In genomic region chr2:141587290-141587689, GRCm38 (mm10) we compare ENCODE assay signal across 13 mouse cellular contexts.
A peak's percentile ranks its signal among the peaks of the same experiment; 100 is the strongest.
DNase-seq lines count a peak whose midpoint lies in the region; ATAC-seq and TF ChIP-seq lines count a peak whose summit lies in the region.
"Had no signal": no experiment of that assay in that cellular context is flagged by ENCODE, and none has a peak within 500 bp of the region (broad histone marks: within the 10 kb centered on the region; RNA-seq: fewer than 3 reads in every experiment).

No protein-coding gene starts in this region.

- peak overlapping the region; percentile 83 for H3K27ac ChIP-seq in heart, embryonic 12.5 days (ENCODE audit: poor library complexity, severe bottlenecking)
- no peak overlapping the region for H3K27ac ChIP-seq in liver, embryonic 16.5 days (ENCODE audit: low read length)
- H3K27ac ChIP-seq in intestine, postnatal 0 days (ENCODE audit: low read depth, low read length) = no peak overlapping the region
- H3K27ac ChIP-seq in forebrain, postnatal 0 days (ENCODE audit: low read depth, low read length) = no peak overlapping the region
- H3K27ac ChIP-seq: embryonic facial prominence, embryonic 12.5 days; gastrocnemius, adult 2 months had no signal

- TF ChIP-seq CTCF in Patski (IDR thresholded peaks at IDR 0.05) = no peak
- TF ChIP-seq CTCF in intestine, postnatal 0 days (IDR thresholded peaks at IDR 0.05; ENCODE audit: low read depth) = no peak
- no peak for TF ChIP-seq CTCF in forebrain, postnatal 0 days (IDR thresholded peaks at IDR 0.05; ENCODE audit: low read depth)

- DNase-seq in layer of hippocampus, adult 8-10 months (ENCODE audit: low spot score in 2 of 2) = peak; percentile 3 to 23
- no peak for DNase-seq in layer of hippocampus, adult 9-10 months (ENCODE audit: low spot score)
- DNase-seq in Patski (ENCODE audit: low read depth, low spot score) = peak; percentile 57
- no peak for DNase-seq in forebrain, postnatal 0 days
- DNase-seq in embryo, embryonic 9.5 days (ENCODE audit: extremely low spot score) = no peak
- DNase-seq: cerebellum, adult 11 months; gastrocnemius, adult 2 months; lung, postnatal 10 days; thymus, postnatal 25 days had no signal

- no peaks in the 10 kb centered on the region for H3K27me3 ChIP-seq in Patski
- no peaks in the 10 kb centered on the region for H3K27me3 ChIP-seq in heart, embryonic 12.5 days (replicated peaks)
- no peaks in the 10 kb centered on the region for H3K27me3 ChIP-seq in liver, embryonic 16.5 days (ENCODE audit: control insufficient read depth, insufficient read depth, low read depth, low read length)
- no peaks in the 10 kb centered on the region for H3K27me3 ChIP-seq in intestine, postnatal 0 days (replicated peaks; ENCODE audit: control insufficient read depth, insufficient read depth, low read length)
- no peaks in the 10 kb centered on the region for H3K27me3 ChIP-seq in forebrain, postnatal 0 days (ENCODE audit: insufficient read depth, low read length)
- H3K27me3 ChIP-seq: embryonic facial prominence, embryonic 12.5 days had no signal

- peak; percentile 100 for ATAC-seq in Patski
- ATAC-seq in heart, embryonic 12.5 days (ENCODE audit: insufficient number of reproducible peaks, low FRiP score) = peak; percentile 91
- ATAC-seq in liver, embryonic 16.5 days (ENCODE audit: low read depth) = 0 out of 2 replicates have a peak, but pooled peaks have one; percentile 24
- ATAC-seq in intestine, postnatal 0 days = no peak
- no peak for ATAC-seq in forebrain, postnatal 0 days

- no peak overlapping the region for H3K9ac ChIP-seq in heart, embryonic 12.5 days
- H3K9ac ChIP-seq in liver, embryonic 16.5 days (ENCODE audit: low read depth, low read length) = no peak overlapping the region
- no peak overlapping the region for H3K9ac ChIP-seq in intestine, postnatal 0 days (ENCODE audit: low read depth, low read length)
- no peak overlapping the region for H3K9ac ChIP-seq in forebrain, postnatal 0 days
- H3K9ac ChIP-seq: embryonic facial prominence, embryonic 12.5 days had no signal

- no peaks in the 10 kb centered on the region for H3K36me3 ChIP-seq in heart, embryonic 12.5 days
- no peaks in the 10 kb centered on the region for H3K36me3 ChIP-seq in liver, embryonic 16.5 days (ENCODE audit: control insufficient read depth, insufficient read depth)
- no peaks in the 10 kb centered on the region for H3K36me3 ChIP-seq in intestine, postnatal 0 days (ENCODE audit: control insufficient read depth, insufficient read depth)
- no peaks in the 10 kb centered on the region for H3K36me3 ChIP-seq in forebrain, postnatal 0 days (ENCODE audit: insufficient read depth)
- H3K36me3 ChIP-seq: embryonic facial prominence, embryonic 12.5 days had no signal

- peak overlapping the region; percentile 28; the same call in 1 of the 2 replicates for H3K4me2 ChIP-seq in heart, embryonic 12.5 days
- H3K4me2 ChIP-seq in liver, embryonic 16.5 days (ENCODE audit: low read depth, low read length) = no peak overlapping the region
- H3K4me2 ChIP-seq in intestine, postnatal 0 days (replicated peaks; ENCODE audit: low read depth) = no peak overlapping the region
- H3K4me2 ChIP-seq in forebrain, postnatal 0 days (ENCODE audit: low read depth) = no peak overlapping the region
- H3K4me2 ChIP-seq: embryonic facial prominence, embryonic 12.5 days had no signal

- H3K9me3 ChIP-seq in heart, embryonic 12.5 days (replicated peaks) = no peaks in the 10 kb centered on the region
- no peaks in the 10 kb centered on the region for H3K9me3 ChIP-seq in liver, embryonic 16.5 days (replicated peaks; ENCODE audit: control insufficient read depth, low read length)
- no peaks in the 10 kb centered on the region for H3K9me3 ChIP-seq in intestine, postnatal 0 days (ENCODE audit: control insufficient read depth)
- no peaks in the 10 kb centered on the region for H3K9me3 ChIP-seq in forebrain, postnatal 0 days (ENCODE audit: low read length)
- H3K9me3 ChIP-seq: embryonic facial prominence, embryonic 12.5 days had no signal

- CTCF ChIA-PET in Patski (lab: Charles Lee) = no interaction called here

- WGBS in heart, embryonic 12.5 days = 11% methylated on average over 2 of the region's 2 CpGs
- WGBS in liver, embryonic 16.5 days (ENCODE audit: insufficient replicate concordance) = 41% methylated on average over 2 of the region's 2 CpGs
- WGBS in intestine, postnatal 0 days = 64% methylated on average over 2 of the region's 2 CpGs
- WGBS in forebrain, postnatal 0 days = 66% methylated on average over 2 of the region's 2 CpGs

- POLR2A ChIA-PET in Patski (lab: Charles Lee) = no interaction called here

- no peak overlapping the region for H3K4me3 ChIP-seq in heart, embryonic 12.5 days
- H3K4me3 ChIP-seq in liver, embryonic 16.5 days (ENCODE audit: low read depth, low read length) = no peak overlapping the region
- no peak overlapping the region for H3K4me3 ChIP-seq in intestine, postnatal 0 days (ENCODE audit: low read depth, low read length)
- no peak overlapping the region for H3K4me3 ChIP-seq in forebrain, postnatal 0 days (ENCODE audit: low read depth, low read length)
- H3K4me3 ChIP-seq: embryonic facial prominence, embryonic 12.5 days; gastrocnemius, adult 2 months had no signal

- peaks cover 19% of the 10 kb centered on the region for H3K4me1 ChIP-seq in heart, embryonic 12.5 days (replicated peaks)
- no peaks in the 10 kb centered on the region for H3K4me1 ChIP-seq in liver, embryonic 16.5 days (ENCODE audit: control insufficient read depth, low read depth, low read length)
- H3K4me1 ChIP-seq in intestine, postnatal 0 days (replicated peaks; ENCODE audit: control insufficient read depth, insufficient read depth, low read length) = 0 out of 2 replicates have a peak, but pooled peaks cover 3% of the 10 kb centered on the region
- H3K4me1 ChIP-seq in forebrain, postnatal 0 days (ENCODE audit: insufficient read depth) = no peaks in the 10 kb centered on the region
- H3K4me1 ChIP-seq: embryonic facial prominence, embryonic 12.5 days had no signal

- in situ Hi-C loops in Patski (cut with MboI; ENCODE audit: low pct_unique_long_range_greater_than_20kb) = no loop called here

Comparison
In these comparisons a context has a peak if more than half of its experiments do, and no peak if none do; other contexts are left out.
1. DNase-seq: peak in layer of hippocampus, adult 8-10 months (2 of 2) and Patski (single experiment); none in layer of hippocampus, adult 9-10 months (single experiment), forebrain, postnatal 0 days (single experiment) and embryo, embryonic 9.5 days (single experiment).
2. ATAC-seq: peak in Patski (single experiment), heart, embryonic 12.5 days (single experiment) and liver, embryonic 16.5 days (single experiment); none in intestine, postnatal 0 days (single experiment) and forebrain, postnatal 0 days (single experiment).